Mouse (Mus musculus) embryonic fibroblast, embryonic 13.5 days (primary cell): ENCODE data around the gene U90926. TPM values are rescaled to one million over a fixed set of nuclear protein-coding genes. Genes with fewer than 3 reads are reported as not detected.
"Not testable (repeated sequence)": the region's sequence is repeated elsewhere in the genome, so short reads cannot be mapped to it uniquely, and the experiment has no call there.

Source experiments
- H3K27ac ChIP-seq: 2 replicates; pipeline ENCODE4 v1.5.1; 2012; ENCODE audit warnings: low read length, control low read depth, inconsistent platforms; ENCODE audit not compliant: insufficient read depth
- H3K4me1 ChIP-seq: 2 replicates; pipeline ENCODE4 v1.6.1; 2011; ENCODE audit warnings: low read length; ENCODE audit not compliant: control insufficient read depth, insufficient read depth
- H3K4me3 ChIP-seq: 2 replicates; pipeline ENCODE4 v1.5.1; 2011; ENCODE audit warnings: mild to moderate bottlenecking, control low read depth, low read length; ENCODE audit not compliant: insufficient read depth
- CTCF ChIP-seq: IDR thresholded peaks from 2 replicates; pipeline ENCODE4 v1.5.1; 2011; ENCODE audit warnings: mild to moderate bottlenecking, control low read depth, low read length, moderate library complexity, borderline replicate concordance; ENCODE audit not compliant: insufficient read depth
- POLR2A ChIP-seq: IDR thresholded peaks from 2 replicates; pipeline ENCODE4 v1.6.1; 2011; ENCODE audit warnings: low read depth, mild to moderate bottlenecking, control low read depth, low read length, moderate library complexity
- polyA plus RNA-seq: library from polyadenylated mRNA; stranded (reverse); fragments of >200 nt; gene quantifications from 2 replicates; pipeline ENCODE4 v1.2.4, GENCODE M21; 2011; ENCODE audit warnings: low read depth; ENCODE audit not compliant: missing spikeins, insufficient read length

The U90926 gene
- polyA plus RNA-seq, 1 experiment = 11.4 TPM

- Histone ChIP-seq H3K27ac (no peak overlapping the region), H3K4me1 (no peaks in the 10 kb centered on the region), H3K4me3 (no peak overlapping the region)
- TF ChIP-seq CTCF = no peak
Observed at GRCm38 (mm10) chr5:92196895-92197811, 18.1 kb downstream of the U90926 start.

GRCm38 (mm10) chr5:92195716-92196115 lies 19.5 kb downstream of the U90926 start:
- H3K4me3 ChIP-seq, H3K4me1 ChIP-seq, H3K27ac ChIP-seq: not testable (repeated sequence)
- peak; percentile 87; the same call in 1 of the 2 replicates for TF ChIP-seq CTCF

GRCm38 (mm10) chr5:92188881-92189483 lies 26.2 kb downstream of the U90926 start:
- no peak overlapping the region for H3K27ac ChIP-seq
- no peak for TF ChIP-seq CTCF
- no peak for TF ChIP-seq POLR2A
- no peaks in the 10 kb centered on the region for H3K4me1 ChIP-seq
- no peak overlapping the region for H3K4me3 ChIP-seq

GRCm38 (mm10) chr5:92183071-92183830 lies 32.0 kb downstream of the U90926 start:
- TF ChIP-seq POLR2A (no peak), CTCF (no peak)

GRCm38 (mm10) chr5:92165976-92166375 lies 49.2 kb downstream of the U90926 start:
- TF ChIP-seq POLR2A = no peak
- no peak for TF ChIP-seq CTCF
- Histone ChIP-seq H3K4me3 (no peak overlapping the region), H3K27ac (no peak overlapping the region), H3K4me1 (no peaks in the 10 kb centered on the region)

More at GRCm38 (mm10) chr5:92183071-92183830, 32.0 kb downstream of the U90926 start:
- Histone ChIP-seq H3K4me3 (no peak overlapping the region), H3K27ac (no peak overlapping the region), H3K4me1 (no peaks in the 10 kb centered on the region)

Other genes starting within 250 kb of the U90926 start
- gene Odaph, start 227.9 kb downstream of the U90926 start, polyA plus RNA-seq = 0.93 and 2.4 TPM in 2 replicates
- 3.2 and 4.7 TPM in 2 replicates for gene Cdkl2, start 171.5 kb downstream of the U90926 start, polyA plus RNA-seq
- 104 and 116 TPM in 2 replicates for gene G3bp2, start 131.7 kb downstream of the U90926 start, polyA plus RNA-seq
- 101 and 103 TPM in 2 replicates for gene Uso1, start 77.5 kb downstream of the U90926 start, polyA plus RNA-seq
- gene Ppef2, start 40.9 kb upstream of the U90926 start, polyA plus RNA-seq = not detected in 2 replicates
- 20.4 and 25.8 TPM in 2 replicates for gene Naaa, start 62.8 kb upstream of the U90926 start, polyA plus RNA-seq
- gene Sdad1, start 95.1 kb upstream of the U90926 start, polyA plus RNA-seq = 30.0 and 31.7 TPM in 2 replicates
- 0.17 and 0.23 TPM in 2 replicates for gene Cxcl9, start 112.7 kb upstream of the U90926 start, polyA plus RNA-seq
- gene Art3, start 116.4 kb upstream of the U90926 start, polyA plus RNA-seq = not detected in 2 replicates
- gene Cxcl10, start 133.5 kb upstream of the U90926 start, polyA plus RNA-seq = 6.1 and 7.7 TPM in 2 replicates
- 31.6 and 44.3 TPM in 2 replicates for gene Nup54, start 219.8 kb upstream of the U90926 start, polyA plus RNA-seq